Mouse (Mus musculus) liver, adult 10 weeks (tissue): ENCODE data around the gene Ube2q1. TPM values are rescaled to one million over a fixed set of nuclear protein-coding genes. Genes with fewer than 3 reads are reported as not detected.

Experiments used
- polyA plus RNA-seq: library from polyadenylated mRNA; stranded (reverse); fragments of 350-450 nt; fragmentation: Illumina TruSeq; extraction: RNeasy Lipid Tissue Mini Kit (QIAGEN cat#74804); gene quantifications from one replicate; pipeline ENCODE4 v1.2.3, GENCODE M21; 2014; ENCODE audit warnings: low read depth, low replicate concordance

Gene Ube2q1
- 36.6 TPM for polyA plus RNA-seq

GRCm38 (mm10) chr3:89772968-89773709 is at the start of gene Ube2q1:
Gene Ube2q1 (plus strand): TSS chr3:89773616.

GRCm38 (mm10) chr3:89764119-89764724 is 9.2 kb upstream of the Ube2q1 start, which contains the start of gene Chrnb2:
Gene Chrnb2 (minus strand): TSS chr3:89764632.

GRCm38 (mm10) chr3:89830815-89831591 is 57.6 kb downstream of the Ube2q1 start, which contains the start of gene She:
Gene She (plus strand): TSS chr3:89831370.

Other genes with a start within 250 kb of the Ube2q1 start
- gene Adar, start 58.6 kb upstream of the Ube2q1 start, polyA plus RNA-seq = 2.7 TPM
- gene Chrnb2, start 9.0 kb upstream of the Ube2q1 start, polyA plus RNA-seq = 0.24 TPM
- gene She, start 57.8 kb downstream of the Ube2q1 start, polyA plus RNA-seq = 2.3 TPM
- gene Il6ra, start 139.6 kb downstream of the Ube2q1 start, polyA plus RNA-seq = 8.3 TPM
- gene Atp8b2, start 189.9 kb downstream of the Ube2q1 start, polyA plus RNA-seq = 0.90 TPM
- 68.6 TPM for gene Hax1, start 225.2 kb downstream of the Ube2q1 start, polyA plus RNA-seq